Comparison of ENCODE assay signal across 22 mouse cellular contexts in genomic region chr13:48319001-48319400, GRCm38 (mm10). TPM values are rescaled to one million over a fixed set of nuclear protein-coding genes. Genes with fewer than 3 reads are reported as not detected.
A peak's percentile ranks its signal among the peaks of the same experiment; 100 is the strongest.
DNase-seq lines count a peak whose midpoint lies in the region; ATAC-seq and TF ChIP-seq lines count a peak whose summit lies in the region.
"Had no signal": no experiment of that assay in that cellular context is flagged by ENCODE, and none has a peak within 500 bp of the region (broad histone marks: within the 10 kb centered on the region; RNA-seq: fewer than 3 reads in every experiment).

No protein-coding gene starts in this region.

- no peak for ATAC-seq in heart, embryonic 12.5 days (ENCODE audit: insufficient number of reproducible peaks, low FRiP score)
- ATAC-seq in kidney, embryonic 15.5 days (replicated peaks; ENCODE audit: low FRiP score) = no peak
- ATAC-seq: activated CD4-positive, CD25-positive, alpha-beta regulatory T cell, adult 4 months; CD4-positive, CD25-positive, alpha-beta regulatory T cell, adult 4 months; Patski had no signal

- H3K27ac ChIP-seq in heart, embryonic 12.5 days (ENCODE audit: poor library complexity, severe bottlenecking) = no peak overlapping the region
- no peak overlapping the region for H3K27ac ChIP-seq in kidney, adult 2 months (ENCODE audit: insufficient read depth, low read depth, low read length)
- H3K27ac ChIP-seq in kidney, embryonic 15.5 days = no peak overlapping the region

- no peak for TF ChIP-seq POLR2A in kidney, adult 2 months (IDR thresholded peaks at IDR 0.05; ENCODE audit: low read depth, low read length)

- intact Hi-C loops in heart, postnatal 14 days (cut with DNase I) = no loop called here

- peaks cover 14% of the 10 kb centered on the region for H3K27me3 ChIP-seq in heart, embryonic 12.5 days (replicated peaks)
- H3K27me3 ChIP-seq in kidney, adult 2 months (replicated peaks; ENCODE audit: control insufficient read depth, insufficient read depth, low read length) = no peaks in the 10 kb centered on the region
- H3K27me3 ChIP-seq in kidney, embryonic 15.5 days = 0 out of 2 replicates have a peak, but pooled peaks cover 5% of the 10 kb centered on the region
- H3K27me3 ChIP-seq: CH12.LX, Patski had no signal

- H3K9ac ChIP-seq in heart, embryonic 12.5 days = no peak overlapping the region
- H3K9ac ChIP-seq in kidney, embryonic 15.5 days = no peak overlapping the region

- H3K9me3 ChIP-seq in heart, embryonic 12.5 days (replicated peaks) = no peaks in the 10 kb centered on the region
- H3K9me3 ChIP-seq in kidney, embryonic 15.5 days (replicated peaks) = no peaks in the 10 kb centered on the region

- 69% methylated on average over 7 of the region's 7 CpGs for WGBS in heart, embryonic 12.5 days
- WGBS in kidney, adult 2 months = 64% methylated on average over 7 of the region's 7 CpGs
- WGBS in kidney, embryonic 15.5 days = 68% methylated on average over 7 of the region's 7 CpGs

- peak; percentile 90 for DNase-seq in heart, adult 11 months
- DNase-seq in heart, postnatal 14 days = no peak
- peak; percentile 2 for DNase-seq in heart, adult 8-10 months (ENCODE audit: low spot score)
- peak; percentile 10 for DNase-seq in kidney, adult 2 months
- DNase-seq: adrenal gland, adult 2 months; adrenal gland, adult 8-10 months; adrenal gland, postnatal 10 days; adrenal gland, postnatal 14 days; adrenal gland, postnatal 25 days; adrenal gland, postnatal 36 days; B cell, adult 2 months; cerebellum, adult 11 months; cerebellum, adult 11-12 months; cerebellum, adult 18-20 months had no signal

- no peak for TF ChIP-seq CTCF in kidney, adult 2 months (conservative IDR thresholded peaks at IDR 0.05; ENCODE audit: insufficient read depth, insufficient read length, low read depth, low read length)

- peaks cover 21% of the 10 kb centered on the region for H3K4me1 ChIP-seq in heart, embryonic 12.5 days (replicated peaks)
- no peaks in the 10 kb centered on the region for H3K4me1 ChIP-seq in kidney, adult 2 months (ENCODE audit: control insufficient read depth, insufficient read depth, low read length)
- peaks cover 17% of the 10 kb centered on the region for H3K4me1 ChIP-seq in kidney, embryonic 15.5 days

- no peak overlapping the region for H3K4me2 ChIP-seq in heart, embryonic 12.5 days
- H3K4me2 ChIP-seq in kidney, embryonic 15.5 days = no peak overlapping the region

- H3K36me3 ChIP-seq in heart, embryonic 12.5 days = no peaks in the 10 kb centered on the region
- H3K36me3 ChIP-seq in kidney, adult 2 months (ENCODE audit: control insufficient read depth, insufficient read depth, low read length) = no peaks in the 10 kb centered on the region
- H3K36me3 ChIP-seq in kidney, embryonic 15.5 days = no peaks in the 10 kb centered on the region
- H3K36me3 ChIP-seq: G1E had no signal

- no peak overlapping the region for H3K4me3 ChIP-seq in heart, embryonic 12.5 days
- no peak overlapping the region for H3K4me3 ChIP-seq in kidney, adult 2 months (ENCODE audit: insufficient read depth, low read depth, low read length)
- no peak overlapping the region for H3K4me3 ChIP-seq in kidney, embryonic 15.5 days (replicated peaks)

RNA-seq across cellular contexts. Expression of gene Id4, which starts 58.0 kb away (rescaled TPM):
- total RNA-seq in heart, postnatal 14 days (2021) = 1 to 10 TPM; 1.1 to 1.8 TPM
- total RNA-seq in heart, adult 8-10 months (2022) = 1 to 10 TPM in 2 of 4 experiments, under 1 TPM in 2; 0.65 to 1.2 (median 1.0) TPM
- 4.4 and 4.7 TPM in 2 replicates for polyA plus RNA-seq in heart, embryonic 12.5 days (2016; fragmentation: Nextera tagmentation; extraction: Ambion mirVana)
- polyA plus RNA-seq in kidney, adult 2 months (2012; rRNA removed) = 14.8 and 22.5 TPM in 2 replicates
- polyA plus RNA-seq in kidney, embryonic 15.5 days (2015; fragmentation: Nextera tagmentation; extraction: Ambion mirVana) = 24.3 and 26.6 TPM in 2 replicates
- total RNA-seq: CH12.LX, G1E, MEL had no signal
- polyA plus RNA-seq: activated CD4-positive, CD25-positive, alpha-beta regulatory T cell, adult 4 months; CD4-positive, CD25-positive, alpha-beta regulatory T cell, adult 4 months; G1E had no signal

Comparison
In these comparisons a context has a peak if more than half of its experiments do, and no peak if none do; other contexts are left out.
1. DNase-seq: peak in heart, adult 11 months (single experiment), heart, adult 8-10 months (single experiment) and kidney, adult 2 months (single experiment); none in heart, postnatal 14 days (0 of 2).